Mouse (Mus musculus): ENCODE measurements around the gene Ace2. TPM values are rescaled to one million over a fixed set of nuclear protein-coding genes. Genes with fewer than 3 reads are reported as not detected.

Ace2 gene
- polyA plus RNA-seq, 1 experiment from 2014 or later: 0.60 TPM

DNA sequence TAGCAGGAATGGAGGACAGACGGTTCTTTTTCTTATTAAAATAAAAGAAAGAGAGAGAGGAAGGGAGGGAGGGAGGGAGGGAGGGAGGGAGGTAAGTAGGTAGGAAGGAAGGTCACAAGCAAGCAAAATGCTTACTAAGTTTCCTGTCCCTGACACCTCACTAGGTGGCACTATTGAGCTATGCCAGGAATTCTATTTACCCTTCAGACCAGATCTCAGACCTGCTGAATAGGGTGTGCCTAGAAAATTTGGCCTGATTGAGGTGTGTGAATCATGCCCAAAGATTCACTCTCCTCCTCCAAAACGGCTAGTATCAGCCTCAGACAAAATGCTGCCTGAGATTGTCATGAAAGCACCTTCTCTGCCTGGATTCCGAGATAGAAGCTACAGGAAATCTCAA is 44.7 kb downstream of the Ace2 start:
- H3K9me3 ChIP-seq: no peaks in the 10 kb centered on the region
- H3K4me1 ChIP-seq: no peaks in the 10 kb centered on the region
- ATAC-seq (ENCODE audit: low FRiP score, low read depth): no peak
- H3K27ac ChIP-seq: no peak overlapping the region
- no peak overlapping the region for H3K9ac ChIP-seq
- no peaks in the 10 kb centered on the region for H3K36me3 ChIP-seq
- 26% methylated on average over 3 of the region's 3 CpGs for WGBS
- no peak overlapping the region for H3K4me3 ChIP-seq
- H3K4me2 ChIP-seq (replicated peaks): no peak overlapping the region
- H3K27me3 ChIP-seq: peaks cover 22% of the 10 kb centered on the region; the same call in 1 of the 2 replicates

DNA sequence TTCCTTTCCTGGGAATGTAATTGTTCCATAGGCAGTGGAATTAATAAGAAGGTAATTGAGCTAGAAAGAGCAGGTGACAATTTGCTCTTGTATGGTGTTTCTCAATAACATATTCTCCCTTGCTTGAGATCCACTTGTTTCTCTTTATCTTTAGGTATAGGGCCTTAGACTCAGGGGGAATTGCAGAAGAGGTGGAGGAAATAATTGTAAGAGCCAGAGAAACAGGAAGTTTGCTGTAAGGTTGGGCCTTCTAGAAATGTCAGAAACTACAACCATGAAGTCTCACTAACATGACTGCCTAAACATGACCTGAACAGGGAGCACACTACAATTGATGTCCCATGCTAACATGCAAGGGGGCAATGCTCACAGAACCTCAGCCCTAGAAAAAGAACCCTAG is 50.7 kb downstream of the Ace2 start:
- Histone ChIP-seq H3K27me3 (peaks cover 8% of the 10 kb centered on the region; the same call in 1 of the 2 replicates), H3K36me3 (no peaks in the 10 kb centered on the region), H3K9ac (no peak overlapping the region), H3K4me1 (no peaks in the 10 kb centered on the region), H3K4me3 (no peak overlapping the region), H3K27ac (no peak overlapping the region), H3K9me3 (no peaks in the 10 kb centered on the region), H3K4me2 (replicated peaks) (no peak overlapping the region)
- no peak for ATAC-seq (ENCODE audit: low FRiP score, low read depth)

DNA sequence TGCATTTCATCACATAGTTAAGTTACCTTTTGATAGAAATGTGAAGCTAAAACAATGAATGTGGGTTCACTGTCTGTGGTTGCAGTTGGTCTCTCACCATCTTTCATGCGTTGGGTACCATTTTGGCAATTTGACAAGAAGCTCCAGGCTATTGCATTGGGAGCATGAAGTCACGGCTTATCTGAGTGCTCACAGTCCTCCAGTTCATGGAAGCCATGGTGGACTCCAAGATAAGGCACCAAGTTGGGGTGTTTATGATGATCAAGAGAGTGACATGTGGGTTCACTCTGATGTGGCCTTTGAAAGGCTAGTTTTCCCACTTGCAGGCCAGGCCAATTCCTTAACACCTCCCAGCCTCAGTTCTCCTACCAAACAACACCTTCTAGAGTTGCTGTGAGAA is 58.5 kb downstream of the Ace2 start:
- Histone ChIP-seq H3K9me3 (no peaks in the 10 kb centered on the region), H3K4me3 (no peak overlapping the region), H3K4me2 (replicated peaks) (no peak overlapping the region), H3K27me3 (peaks cover 13% of the 10 kb centered on the region; the same call in 1 of the 2 replicates), H3K36me3 (no peaks in the 10 kb centered on the region), H3K27ac (no peak overlapping the region), H3K9ac (no peak overlapping the region), H3K4me1 (no peaks in the 10 kb centered on the region)
- 90% methylated on average over 2 of the region's 2 CpGs for WGBS
- no peak for ATAC-seq (ENCODE audit: low FRiP score, low read depth)

DNA sequence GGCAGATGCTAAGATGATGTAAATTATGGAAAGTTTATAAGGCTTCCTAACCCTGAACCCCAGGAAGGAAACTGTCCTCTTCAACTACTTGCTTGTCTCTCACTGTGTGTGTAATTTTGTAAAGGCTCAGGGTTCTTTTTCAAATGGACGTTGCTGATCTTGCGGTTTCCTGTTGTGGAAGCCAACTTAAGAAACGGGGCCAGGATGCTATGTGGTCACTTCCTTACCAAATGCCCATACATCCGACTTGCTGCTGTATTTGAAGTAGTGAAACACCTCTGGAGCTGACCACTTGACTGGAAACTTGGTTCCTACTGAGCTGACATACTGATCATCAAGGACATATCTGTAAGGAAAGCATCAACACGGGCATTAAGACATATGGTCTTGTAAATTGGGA is 61.4 kb downstream of the Ace2 start:
- Histone ChIP-seq H3K4me1 (no peaks in the 10 kb centered on the region), H3K27me3 (peaks cover 10% of the 10 kb centered on the region; the same call in 1 of the 2 replicates), H3K9me3 (no peaks in the 10 kb centered on the region), H3K27ac (no peak overlapping the region), H3K4me3 (no peak overlapping the region), H3K9ac (no peak overlapping the region), H3K4me2 (replicated peaks) (no peak overlapping the region), H3K36me3 (no peaks in the 10 kb centered on the region)
- no peak for ATAC-seq (ENCODE audit: low FRiP score, low read depth)
- 84% methylated on average over 5 of the region's 5 CpGs for WGBS

DNA sequence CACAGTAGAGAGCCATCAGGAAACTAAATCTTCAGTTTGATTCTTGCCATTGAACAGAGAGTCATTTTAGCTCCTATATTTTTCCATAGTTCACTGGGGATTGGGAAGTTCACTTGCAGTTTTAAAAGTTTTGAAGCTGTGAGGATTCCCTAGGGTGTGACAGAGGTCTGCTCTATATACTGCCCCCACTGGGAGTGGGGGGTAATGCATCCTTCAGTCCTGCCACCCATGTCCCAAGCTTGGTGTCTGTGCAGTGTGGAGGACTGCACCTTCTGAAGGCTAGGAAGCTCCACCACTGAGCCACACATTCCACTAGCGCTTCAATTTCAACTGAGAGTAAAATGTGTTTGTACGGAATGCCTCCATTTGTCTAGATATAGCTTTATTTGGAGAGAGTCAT is 82.9 kb downstream of the Ace2 start:
- peaks cover 11% of the 10 kb centered on the region; the same call in 1 of the 2 replicates for H3K27me3 ChIP-seq
- no peak overlapping the region for H3K4me2 ChIP-seq (replicated peaks)
- WGBS: 73% methylated on average over 2 of the region's 2 CpGs

DNA sequence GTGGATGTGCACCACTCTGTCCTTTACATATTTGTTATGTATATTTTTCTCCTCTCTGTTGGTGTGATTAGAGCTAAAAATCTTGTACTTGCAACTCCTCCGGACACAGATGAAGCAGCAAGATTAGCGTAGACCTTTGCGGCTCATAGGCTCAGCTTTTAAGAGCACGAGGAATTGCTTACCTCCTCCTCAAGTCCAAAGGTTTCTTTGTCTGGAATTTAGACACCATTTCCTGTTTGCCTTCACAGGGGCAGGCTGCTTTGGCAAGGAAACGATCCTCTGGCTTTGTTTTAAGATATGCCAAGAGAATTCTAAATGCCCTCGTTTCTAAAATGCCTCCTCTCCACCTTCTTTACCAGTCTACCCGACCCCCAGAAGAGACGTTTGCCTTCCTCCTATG is 94.2 kb downstream of the Ace2 start:
- Histone ChIP-seq H3K36me3 (no peaks in the 10 kb centered on the region), H3K4me3 (no peak overlapping the region), H3K4me2 (replicated peaks) (no peak overlapping the region), H3K9ac (no peak overlapping the region), H3K9me3 (no peaks in the 10 kb centered on the region), H3K27ac (no peak overlapping the region; the same call in 1 of the 2 replicates), H3K27me3 (no peaks in the 10 kb centered on the region; the same call in 1 of the 2 replicates), H3K4me1 (no peaks in the 10 kb centered on the region)
- ATAC-seq (ENCODE audit: low FRiP score, low read depth): no peak
- 47% methylated on average over 8 of the region's 8 CpGs for WGBS

More for the DNA sequence above, 82.9 kb downstream of the Ace2 start:
- no peak overlapping the region for H3K4me3 ChIP-seq
- H3K4me1 ChIP-seq: no peaks in the 10 kb centered on the region
- no peak overlapping the region for H3K9ac ChIP-seq
- ATAC-seq (ENCODE audit: low FRiP score, low read depth): no peak
- H3K9me3 ChIP-seq: no peaks in the 10 kb centered on the region
- H3K36me3 ChIP-seq: no peaks in the 10 kb centered on the region
- H3K27ac ChIP-seq: no peak overlapping the region

Other genes starting within 250 kb of the Ace2 start
- gene Ap1s2, start 230.3 kb upstream of the Ace2 start, polyA plus RNA-seq (2015; fragmentation: Nextera tagmentation; extraction: Ambion mirVana): 29.2 and 30.5 TPM in 2 replicates
- gene Zrsr2, start 180.7 kb upstream of the Ace2 start, polyA plus RNA-seq (2015; fragmentation: Nextera tagmentation; extraction: Ambion mirVana): 66.5 and 75.1 TPM in 2 replicates
- 1.0 TPM in 2 replicates for gene Car5b, start 111.3 kb upstream of the Ace2 start, polyA plus RNA-seq (2015; fragmentation: Nextera tagmentation; extraction: Ambion mirVana)
- gene Siah1b, start 62.8 kb upstream of the Ace2 start, polyA plus RNA-seq (2015; fragmentation: Nextera tagmentation; extraction: Ambion mirVana): 27.8 and 29.0 TPM in 2 replicates
- gene Cltrn, start 50.5 kb upstream of the Ace2 start, polyA plus RNA-seq (2015; fragmentation: Nextera tagmentation; extraction: Ambion mirVana): 0.19 TPM in 1 of 2 replicates, not detected in the other
- 0.51 and 0.74 TPM in 2 replicates for gene Bmx, start 118.9 kb downstream of the Ace2 start, polyA plus RNA-seq (2015; fragmentation: Nextera tagmentation; extraction: Ambion mirVana)
- 7.0 TPM in 2 replicates for gene Pir, start 130.0 kb downstream of the Ace2 start, polyA plus RNA-seq (2015; fragmentation: Nextera tagmentation; extraction: Ambion mirVana)
- gene Vegfd, start 234.0 kb downstream of the Ace2 start, polyA plus RNA-seq (2015; fragmentation: Nextera tagmentation; extraction: Ambion mirVana): 5.3 and 7.0 TPM in 2 replicates

Data from limb, embryonic 13.5 days (tissue).